Mouse (Mus musculus) midbrain, postnatal 0 days (tissue): ENCODE measurements around the gene Efcab11. TPM values are rescaled to one million over a fixed set of nuclear protein-coding genes. Genes with fewer than 3 reads are reported as not detected.

Experiments used
- ATAC-seq: fragments of 200-750 bp; cut with Nextera tagmentation; 2 replicates; pipeline ENCODE4 v1.8.0; 2017; ENCODE audit warnings: moderate number of reproducible peaks, mild to moderate bottlenecking, moderate TSS enrichment, moderate library complexity; ENCODE audit not compliant: low FRiP score
- DNase-seq: peaks from one replicate; pipeline ENCODE4 v3.0.0-alpha.2; 2015; ENCODE audit warnings: low spot score
- H3K27ac ChIP-seq: fragments of 300-500 bp; sonication (generic); 2 replicates; pipeline ENCODE4 v1.5.1; 2014; ENCODE audit warnings: low read depth, mild to moderate bottlenecking, low read length, mixed read lengths
- H3K27me3 ChIP-seq: fragments of 300-500 bp; sonication (generic); 2 replicates; pipeline ENCODE4 v1.6.1; 2014; ENCODE audit warnings: low read length, control low read depth, mixed read lengths; ENCODE audit not compliant: insufficient read depth
- H3K36me3 ChIP-seq: fragments of 300-500 bp; sonication (generic); 2 replicates; pipeline ENCODE4 v1.6.1; 2014; ENCODE audit warnings: low read length, control low read depth, mixed read lengths; ENCODE audit not compliant: insufficient read depth
- H3K4me1 ChIP-seq: fragments of 300-500 bp; sonication (generic); 2 replicates; pipeline ENCODE4 v1.6.1; 2014; ENCODE audit warnings: mild to moderate bottlenecking, control low read depth, antibody characterized with exemption, low read length, mixed read lengths; ENCODE audit not compliant: insufficient read depth
- H3K4me2 ChIP-seq: fragments of 300-500 bp; sonication (generic); 2 replicates; pipeline ENCODE4 v1.6.1; 2014; ENCODE audit warnings: low read depth, mild to moderate bottlenecking, low read length, mixed read lengths; ENCODE audit not compliant: poor library complexity, severe bottlenecking
- H3K4me3 ChIP-seq: fragments of 300-500 bp; sonication (generic); 2 replicates; pipeline ENCODE4 v1.5.1; 2014; ENCODE audit warnings: low read depth, mild to moderate bottlenecking, low read length, moderate library complexity
- H3K9ac ChIP-seq: fragments of 300-500 bp; sonication (generic); replicated peaks from 2 replicates; pipeline ENCODE4 v1.6.1; 2014; ENCODE audit warnings: mild to moderate bottlenecking, low read length, moderate library complexity, mixed read lengths; ENCODE audit not compliant: poor library complexity, severe bottlenecking
- H3K9me3 ChIP-seq: fragments of 300-500 bp; sonication (generic); 2 replicates; pipeline ENCODE4 v1.6.1; 2016; ENCODE audit warnings: low read length, control low read depth
- CTCF ChIP-seq: IDR thresholded peaks from 2 replicates; pipeline ENCODE4 v1.5.1; 2016; ENCODE audit warnings: antibody characterized with exemption, mild to moderate bottlenecking
- WGBS: fragments of 180-500 bp; shearing (Covaris S2); extraction: QIAGEN DNeasy Blood & Tissue Kit; methylation state at CpG from one replicate; pipeline ENCODE4 v1.1.7; 2014; 5-methylcytosine and 5-hydroxymethylcytosine counted together
- polyA plus RNA-seq: library from polyadenylated mRNA; unstranded; fragments of >200 nt; fragmentation: Nextera tagmentation; extraction: Ambion mirVana; gene quantifications from 2 replicates; pipeline ENCODE4 v1.2.1, GENCODE M21; 2015
- total RNA-seq: library from RNA; depleted of rRNA; stranded (reverse); fragments of >200 nt; gene quantifications from 2 replicates; pipeline ENCODE4 v1.2.3, GENCODE M21; 2014

The Efcab11 gene
- total and polyA plus RNA-seq, 2 experiments from 2014 or later: 2.5 to 2.6 TPM

- DNase-seq (peak; percentile 1), ATAC-seq (no peak)
- Histone ChIP-seq H3K27me3 (no peaks in the 10 kb centered on the region), H3K9me3 (no peaks in the 10 kb centered on the region), H3K4me2 (no peak overlapping the region), H3K36me3 (peaks cover 32% of the 10 kb centered on the region), H3K4me1 (no peaks in the 10 kb centered on the region), H3K9ac (no peak overlapping the region), H3K4me3 (no peak overlapping the region), H3K27ac (0 out of 2 replicates have a peak overlapping the region, but pooled peaks have one; percentile 12)
- WGBS: 80% methylated on average over 4 of the region's 4 CpGs
- no peak for TF ChIP-seq CTCF
These were observed 18.7 kb upstream of the Efcab11 start for GRCm38 (mm10) chr12:99902867-99903370.

- no peaks in the 10 kb centered on the region for H3K9me3 ChIP-seq
- DNase-seq (peak; percentile 26), ATAC-seq (no peak)
- peak; percentile 58 for TF ChIP-seq CTCF
- H3K4me3 ChIP-seq: no peak overlapping the region
- H3K36me3 ChIP-seq: peaks cover 34% of the 10 kb centered on the region
- H3K27me3 ChIP-seq: no peaks in the 10 kb centered on the region
- no peak overlapping the region for H3K9ac ChIP-seq
- H3K4me2 ChIP-seq: no peak overlapping the region
- H3K27ac ChIP-seq: no peak overlapping the region
- no peaks in the 10 kb centered on the region for H3K4me1 ChIP-seq
- 81% methylated on average over 8 of the region's 8 CpGs for WGBS
These were observed 18.0 kb upstream of the Efcab11 start for GRCm38 (mm10) chr12:99901973-99902866.

- 94% methylated on average over 1 of the region's 3 CpGs for WGBS
- peak; percentile 23 for DNase-seq
- TF ChIP-seq CTCF: peak; percentile 47
These were observed 15.8 kb upstream of the Efcab11 start for GRCm38 (mm10) chr12:99899991-99900390.

GRCm38 (mm10) chr12:99898248-99898870 lies 14.1 kb upstream of the Efcab11 start:
- WGBS: 87% methylated on average over 16 of the region's 16 CpGs
- Histone ChIP-seq H3K27me3 (no peaks in the 10 kb centered on the region), H3K36me3 (peaks cover 48% of the 10 kb centered on the region), H3K4me1 (no peaks in the 10 kb centered on the region), H3K4me3 (no peak overlapping the region), H3K9ac (no peak overlapping the region), H3K9me3 (no peaks in the 10 kb centered on the region), H3K4me2 (no peak overlapping the region), H3K27ac (no peak overlapping the region)
- TF ChIP-seq CTCF: no peak
- DNase-seq (peak; percentile 50), ATAC-seq (peak; percentile 31; the same call in 1 of the 2 replicates)

More at GRCm38 (mm10) chr12:99899991-99900390, 15.8 kb upstream of the Efcab11 start:
- ATAC-seq: no peak
- H3K4me1 ChIP-seq: no peaks in the 10 kb centered on the region
- no peak overlapping the region for H3K4me3 ChIP-seq
- no peak overlapping the region for H3K9ac ChIP-seq
- H3K9me3 ChIP-seq: no peaks in the 10 kb centered on the region
- H3K36me3 ChIP-seq: peaks cover 40% of the 10 kb centered on the region
- H3K27ac ChIP-seq: no peak overlapping the region
- no peak overlapping the region for H3K4me2 ChIP-seq
- H3K27me3 ChIP-seq: no peaks in the 10 kb centered on the region

GRCm38 (mm10) chr12:99897846-99898245 lies 13.6 kb upstream of the Efcab11 start:
- DNase-seq: no peak
- no peak for ATAC-seq
- Histone ChIP-seq H3K4me3 (no peak overlapping the region), H3K4me2 (no peak overlapping the region), H3K27ac (no peak overlapping the region), H3K27me3 (no peaks in the 10 kb centered on the region), H3K9ac (no peak overlapping the region), H3K36me3 (peaks cover 52% of the 10 kb centered on the region), H3K9me3 (no peaks in the 10 kb centered on the region), H3K4me1 (no peaks in the 10 kb centered on the region)
- WGBS: 93% methylated on average over 4 of the region's 4 CpGs
- no peak for TF ChIP-seq CTCF
